Mouse (Mus musculus) thymus, postnatal 36 days (tissue): Measurements from ENCODE around the gene Cd151.
A peak's percentile ranks its signal among the peaks of the same experiment; 100 is the strongest.
"Not testable (repeated sequence)": the region's sequence is repeated elsewhere in the genome, so short reads cannot be mapped to it uniquely, and the experiment has no call there.

Experiments used
- DNase-seq, 2 experiments: peaks; one replicate each; pipeline ENCODE4 v3.0.0; 2022; ENCODE audit warnings: mixed read lengths in 2 of 2

The Cd151 gene

DNA sequence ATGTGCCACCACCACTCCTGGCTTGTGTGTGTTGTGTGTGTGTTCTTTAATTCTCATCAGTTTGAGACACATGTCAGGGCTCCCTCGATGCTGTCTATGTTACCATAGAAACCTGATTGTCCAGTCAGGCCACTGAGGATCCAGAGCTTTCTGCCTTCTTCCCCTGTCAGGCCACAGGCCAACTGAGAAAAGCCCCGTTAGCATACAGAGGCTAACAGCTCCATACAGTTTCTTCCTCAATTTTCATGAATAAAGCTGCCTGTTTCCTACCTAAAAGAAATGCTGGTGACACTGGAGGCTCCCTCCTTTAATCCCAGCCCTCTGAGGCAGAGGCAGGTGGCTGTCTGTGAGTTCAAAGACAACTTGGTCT, 30.7 kb upstream of the Cd151 start:
- no peak for DNase-seq

DNA sequence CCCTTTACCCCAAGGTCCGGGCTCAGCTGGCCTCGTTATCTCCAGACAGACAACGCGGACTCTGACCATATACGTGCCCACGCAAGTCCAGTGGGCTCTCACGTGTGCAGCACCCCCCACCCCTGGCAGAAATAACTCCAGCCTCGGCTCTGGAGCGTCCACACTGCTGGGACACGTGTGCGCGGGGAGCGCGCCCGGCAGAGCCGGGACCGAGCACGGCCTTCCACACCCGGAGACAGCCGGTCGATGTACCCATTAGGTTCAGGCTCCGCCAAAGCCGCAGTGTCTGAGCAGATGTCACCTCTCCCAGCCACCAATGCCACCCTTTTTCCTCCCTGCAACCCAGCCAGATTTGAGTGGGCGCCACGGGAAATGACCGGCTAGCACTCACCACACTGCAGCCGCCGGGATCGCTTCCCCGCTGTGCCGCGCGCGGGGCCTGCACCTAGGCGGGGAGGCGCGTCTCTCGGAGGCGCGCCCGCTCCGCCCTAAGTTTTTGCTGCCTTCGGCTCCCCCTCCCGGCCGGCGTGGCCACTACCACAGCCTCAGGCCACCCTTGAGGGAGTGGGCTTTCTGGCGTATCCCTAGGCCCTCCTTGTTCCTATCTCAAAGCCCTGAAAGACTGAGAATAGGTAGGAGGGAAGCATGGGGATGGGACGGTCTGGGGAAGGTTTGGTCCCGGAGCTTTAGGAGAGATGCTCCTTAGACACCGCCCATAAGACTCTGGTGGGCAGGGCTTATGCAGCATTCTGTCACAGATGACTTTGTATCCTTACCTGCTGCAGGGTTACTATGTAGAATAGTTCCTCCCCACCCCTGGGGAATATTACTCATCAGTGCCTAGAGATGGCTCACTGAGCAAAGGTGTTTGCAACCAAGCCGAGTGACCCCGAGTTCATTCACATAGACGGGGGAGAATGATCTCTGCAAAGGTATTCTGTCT, 29.7 kb upstream of the Cd151 start, which contains the start of gene Slc25a22:
Gene Slc25a22 (minus strand): TSS at position 715 of the 943 bp plus-strand sequence.
- peak; percentile 85 to 86 for DNase-seq

DNA sequence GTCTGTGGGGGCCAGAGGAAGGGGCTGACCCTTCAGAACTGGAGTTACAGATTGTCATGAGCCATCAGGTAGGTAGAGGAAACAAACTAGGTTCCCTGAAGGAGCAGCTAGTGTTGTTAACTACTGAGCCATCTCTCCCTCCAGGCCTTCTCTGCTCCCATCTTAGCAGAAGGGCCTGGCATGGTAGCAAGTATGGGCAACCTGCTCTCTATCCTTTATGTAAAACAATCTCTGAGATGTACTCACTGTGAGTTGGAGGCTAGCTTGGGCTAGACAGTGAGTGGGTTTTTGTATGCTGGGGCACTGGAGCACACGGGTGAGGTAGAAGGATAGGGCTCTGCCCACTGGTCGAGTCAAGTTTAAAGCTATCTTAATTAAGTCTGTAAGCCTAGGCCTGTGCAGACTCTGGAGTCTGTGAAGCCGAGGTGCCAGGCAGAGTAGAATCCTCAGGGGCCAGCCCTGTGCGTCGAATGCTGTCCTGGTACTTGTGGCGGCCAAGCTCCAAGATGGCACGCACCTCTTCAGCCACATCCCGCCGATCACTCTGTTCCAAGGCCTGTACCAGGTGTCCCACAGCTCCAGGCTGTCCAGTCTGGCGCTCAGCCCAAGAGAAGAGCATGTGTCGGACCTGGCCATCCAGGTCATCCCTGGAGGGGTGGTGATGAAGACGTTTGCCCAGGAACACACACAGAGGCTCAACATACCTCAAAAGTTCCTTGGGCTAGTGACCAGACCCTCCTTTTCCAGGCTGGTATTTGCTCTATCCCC, 28.8 kb upstream of the Cd151 start:
- no peak for DNase-seq

DNA sequence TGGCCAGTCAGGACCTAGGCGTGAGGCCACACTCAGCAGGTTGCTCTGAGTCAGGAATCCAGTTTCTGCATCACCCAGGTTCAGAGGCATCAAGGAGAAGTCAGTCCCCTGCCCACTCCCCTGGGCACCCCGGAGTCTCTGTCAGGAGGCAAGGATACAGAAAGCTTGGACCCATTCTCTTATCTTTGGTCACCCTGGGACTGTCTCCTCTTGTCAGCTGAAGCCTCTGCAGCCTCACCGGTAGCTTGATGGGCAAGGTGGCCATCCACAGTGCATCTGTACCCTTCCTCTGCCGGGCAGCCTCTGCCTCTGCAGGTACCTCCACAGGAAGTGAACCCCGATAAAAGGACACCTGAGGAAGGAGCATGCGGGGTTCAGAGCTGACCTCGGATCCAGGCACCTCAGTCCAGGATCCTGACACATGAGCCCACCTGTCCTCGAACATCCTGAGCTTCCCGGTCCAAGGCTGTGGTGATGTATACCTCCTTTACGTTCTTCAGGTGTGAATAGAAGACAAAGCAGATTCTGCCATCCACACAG, 28.0 kb upstream of the Cd151 start:
- no peak for DNase-seq

DNA sequence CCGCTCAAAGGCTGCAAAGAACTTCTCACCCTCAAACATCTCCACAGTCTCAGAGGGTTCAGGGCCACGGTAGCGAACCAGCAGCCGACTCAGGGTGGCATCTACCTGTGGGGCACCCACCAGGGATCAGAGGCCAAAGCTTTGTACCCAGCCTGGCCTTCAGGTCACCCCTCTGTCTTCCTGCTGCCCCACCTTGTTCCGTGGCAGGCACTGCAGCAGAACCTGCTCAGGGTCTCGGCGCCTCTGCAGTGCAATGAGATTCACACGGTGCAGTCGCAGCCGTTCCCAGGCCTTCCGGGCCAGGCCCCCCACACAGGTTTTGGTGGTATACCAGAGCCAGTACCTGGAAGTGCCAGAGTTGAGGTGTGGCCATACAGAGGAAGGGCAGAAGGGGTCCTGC, 27.4 kb upstream of the Cd151 start:
- peak in 1 of 2 experiments; percentile 16 for DNase-seq

DNA sequence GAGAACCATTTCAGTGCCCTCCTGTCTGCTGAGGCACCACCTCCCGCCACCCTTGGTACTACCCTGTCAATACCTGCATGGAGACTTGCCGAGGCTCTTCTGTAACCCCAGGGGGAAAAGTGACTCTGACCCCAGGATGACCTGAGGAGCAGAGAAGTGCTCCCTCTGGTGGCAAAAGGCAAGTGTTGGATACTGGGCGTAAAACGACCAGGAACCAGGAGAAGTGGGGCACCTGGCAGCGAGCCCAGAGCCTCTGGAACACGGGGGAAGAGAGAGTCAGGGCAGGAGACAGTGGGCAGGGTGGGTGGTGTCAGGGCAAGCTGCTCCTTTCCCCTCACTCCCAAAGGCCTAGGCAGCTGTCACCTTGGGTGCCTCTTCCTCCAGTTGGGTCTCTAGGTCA, 26.6 kb upstream of the Cd151 start:
- peak in 1 of 2 experiments; percentile 38 for DNase-seq

DNA sequence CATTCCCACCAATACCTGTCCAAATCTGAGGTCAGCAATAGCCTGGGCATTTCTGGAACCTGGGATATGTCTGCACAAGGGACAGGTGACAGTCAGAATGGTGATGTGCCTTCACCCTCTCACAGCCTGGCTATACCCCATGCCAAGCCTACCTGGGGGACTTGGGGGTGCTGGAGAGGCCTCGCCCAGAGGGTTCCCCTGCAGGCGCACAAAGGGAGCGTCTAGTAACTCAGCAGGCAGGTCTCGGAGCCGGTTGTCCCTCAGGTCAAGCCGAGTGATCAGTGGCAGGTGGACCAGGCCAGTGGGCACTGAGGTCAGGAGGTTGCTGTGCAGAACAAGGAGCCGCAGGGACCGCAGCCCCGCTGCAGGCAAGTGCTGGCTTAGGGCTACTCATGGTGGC, 25.7 kb upstream of the Cd151 start:
- DNase-seq = no peak

DNA sequence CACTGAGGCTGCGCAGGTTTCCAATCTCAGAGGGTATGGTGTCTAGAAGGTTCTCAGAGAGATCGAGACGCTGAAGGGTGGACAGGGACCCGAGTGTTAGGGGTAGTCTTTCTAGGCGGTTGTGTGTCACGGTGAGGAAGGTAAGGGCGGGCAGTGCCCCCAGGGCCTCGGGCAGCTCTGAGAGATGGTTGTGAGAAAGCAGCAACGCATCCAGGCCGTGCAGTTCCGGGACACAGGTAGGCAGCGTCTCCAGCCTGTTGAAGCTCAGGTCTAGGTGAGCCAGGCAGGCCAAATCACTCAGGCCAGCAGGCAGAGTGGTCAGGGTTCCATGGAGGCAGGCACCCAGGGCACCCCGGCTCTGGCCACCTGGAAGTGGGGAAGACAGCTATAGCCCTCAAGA, 25.0 kb upstream of the Cd151 start:
- DNase-seq = peak in 1 of 2 experiments; percentile 14

DNA sequence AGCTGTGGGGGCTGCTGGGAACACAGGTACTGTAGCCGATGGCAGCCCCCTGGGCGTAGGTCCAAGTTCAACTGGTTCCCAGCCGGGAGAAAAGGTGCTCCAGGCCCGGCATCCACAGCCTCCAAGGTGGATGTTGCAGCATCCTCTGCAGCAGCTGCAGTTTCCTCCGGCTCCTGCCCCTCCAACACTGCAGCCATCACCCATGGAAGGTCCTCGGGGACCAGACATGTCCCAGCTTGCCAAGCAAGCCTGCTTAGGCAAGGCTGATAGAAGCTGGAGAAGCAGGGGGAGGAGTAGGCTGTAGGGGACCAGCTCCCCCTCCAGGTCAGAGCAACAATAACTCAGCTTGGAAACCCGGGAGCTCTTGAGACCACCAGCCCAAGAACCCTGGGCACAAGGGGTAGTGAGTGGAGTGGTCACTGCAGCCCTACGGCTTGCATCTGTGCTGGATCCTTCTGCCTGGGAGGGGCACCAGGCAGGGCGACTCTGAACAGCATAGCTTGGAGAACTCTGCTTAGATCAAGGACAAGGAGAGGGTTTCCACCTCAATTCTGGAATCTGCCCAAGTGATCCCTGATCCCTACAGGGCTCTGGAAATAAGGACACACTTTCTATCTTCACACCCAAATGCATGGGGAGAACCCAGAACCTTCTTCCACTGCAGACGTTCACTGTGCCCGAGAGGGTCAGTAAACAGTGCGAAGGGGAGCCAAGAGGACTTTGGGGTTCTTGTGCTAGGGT, 23.9 kb upstream of the Cd151 start:
- peak; percentile 43 to 55 for DNase-seq

DNA sequence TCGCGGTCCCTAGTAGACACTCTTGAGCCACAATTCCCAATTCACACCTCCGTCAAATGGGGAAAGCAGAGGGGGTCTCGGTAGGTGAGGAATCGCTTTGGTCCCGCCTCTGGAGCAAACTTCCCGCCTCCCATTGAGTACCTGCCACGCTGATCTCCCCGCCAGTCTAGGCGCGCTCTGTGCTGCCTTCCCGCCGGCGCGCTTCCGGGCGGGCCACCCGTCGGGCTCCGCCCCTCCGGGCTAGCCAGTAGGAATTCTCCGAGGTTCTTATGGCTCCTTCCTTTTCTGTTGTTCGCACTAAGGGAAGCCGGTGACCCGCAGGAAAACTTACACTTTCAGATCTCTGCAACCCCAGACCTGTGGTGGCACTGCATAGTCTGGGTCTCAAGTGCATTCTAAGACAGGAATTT, 23.4 kb upstream of the Cd151 start, which contains the start of gene Pidd1:
Gene Pidd1 (minus strand): TSS at position 198 of the 410 bp plus-strand sequence.
- peak; percentile 58 to 73 for DNase-seq

DNA sequence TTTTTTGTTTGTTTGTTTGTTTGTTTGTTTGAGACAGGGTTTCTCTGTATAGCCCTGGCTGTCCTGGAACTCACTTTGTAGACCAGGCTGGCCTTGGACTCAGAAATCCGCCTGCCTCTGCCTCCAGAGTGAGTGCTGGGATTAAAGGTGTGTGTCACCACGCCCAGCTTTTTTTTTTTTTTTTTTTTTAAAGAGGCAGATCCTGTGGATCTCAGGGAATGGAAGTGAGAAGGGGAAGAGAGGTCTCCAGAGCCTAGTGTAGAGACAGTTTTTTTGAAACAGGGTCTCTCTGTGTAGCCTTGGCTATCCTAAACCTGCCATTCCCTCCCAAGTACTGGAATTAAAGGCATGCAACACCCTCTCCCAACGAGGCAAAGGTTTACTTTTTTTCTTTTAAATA, 20.8 kb upstream of the Cd151 start:
- DNase-seq = not testable (repeated sequence)

DNA sequence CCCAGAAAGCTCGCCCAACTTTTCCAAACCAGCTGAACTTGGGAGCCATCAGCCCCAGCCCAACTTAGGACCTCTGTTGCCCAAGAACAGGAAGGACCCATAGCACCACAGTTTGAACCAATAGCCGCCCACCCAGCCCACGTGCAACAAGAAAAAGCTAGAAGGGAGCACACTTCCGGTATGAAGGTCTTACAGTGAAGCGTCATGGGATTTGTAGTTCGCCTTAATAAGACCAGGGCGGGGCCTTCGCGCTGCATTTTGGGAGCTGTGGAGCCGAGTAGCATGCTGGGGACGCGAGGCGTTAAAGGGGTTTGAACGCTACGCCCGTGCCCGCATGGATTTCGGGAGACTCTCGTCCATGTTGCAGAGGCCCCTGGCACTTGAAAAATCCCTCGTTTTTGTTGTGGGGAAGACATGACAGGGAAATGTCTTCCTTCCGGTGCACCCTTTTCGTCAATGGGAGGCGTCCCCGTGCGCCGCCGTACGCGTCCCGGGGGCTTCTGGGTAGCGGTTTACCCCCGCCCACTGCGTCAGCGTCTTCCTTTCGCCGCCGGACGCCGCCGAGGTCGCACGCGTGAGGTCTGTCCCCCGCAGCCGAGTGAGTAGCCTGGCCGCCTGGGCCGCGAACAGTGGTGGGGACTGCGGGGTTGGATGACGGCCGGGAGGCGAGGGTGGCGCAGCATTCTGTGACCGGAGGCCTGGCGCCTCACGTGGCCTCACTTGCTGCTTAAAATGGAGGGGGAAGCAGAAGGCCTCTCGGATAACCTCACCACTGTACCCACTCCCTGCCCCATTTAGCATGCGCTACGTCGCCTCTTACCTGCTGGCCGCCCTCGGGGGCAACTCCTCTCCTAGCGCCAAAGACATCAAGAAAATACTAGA, 19.8 kb upstream of the Cd151 start, which contains the start of gene Rplp2:
Gene Rplp2 (plus strand): TSS at position 261 of the 882 bp plus-strand sequence.
- DNase-seq = peak; percentile 93

DNA sequence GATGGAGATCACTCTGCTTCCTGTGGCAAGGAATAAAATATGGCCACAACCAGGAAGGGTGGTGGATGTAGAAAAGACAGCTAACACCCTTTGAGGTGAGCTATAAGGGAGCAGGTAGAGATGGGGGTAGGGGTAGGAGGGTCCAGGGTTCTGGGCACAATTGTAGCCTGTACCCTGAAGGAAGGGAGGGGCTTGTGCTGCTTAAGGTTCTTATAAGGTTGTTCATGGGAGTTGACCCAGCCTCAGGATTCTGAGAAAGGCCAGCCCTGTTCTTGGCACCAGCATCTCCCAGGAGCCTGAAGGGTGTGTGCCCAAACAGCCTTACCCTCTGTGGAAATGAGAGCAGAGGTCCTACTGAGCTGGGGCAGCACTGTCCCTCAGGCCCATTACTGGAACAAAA, 15.3 kb upstream of the Cd151 start:
- no peak for DNase-seq

DNA sequence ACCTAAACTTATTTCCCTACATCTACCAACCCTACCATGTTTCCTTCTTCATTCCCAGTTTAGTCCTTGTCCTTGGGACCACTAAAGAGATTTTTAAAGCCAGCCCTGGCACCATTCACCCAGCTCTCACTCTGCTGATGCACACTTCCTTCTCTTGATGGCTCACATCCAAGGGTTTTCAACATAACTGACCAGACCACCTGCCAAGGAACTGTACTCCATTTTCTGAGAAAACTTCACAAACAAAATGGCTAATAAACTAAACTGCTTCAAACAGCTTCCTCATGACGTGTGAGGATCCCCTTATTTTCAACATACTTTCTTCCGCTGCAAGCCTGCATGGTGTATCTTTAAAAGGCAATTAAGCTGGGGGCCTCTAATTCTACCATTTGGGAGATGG, 13.6 kb upstream of the Cd151 start:
- DNase-seq = no peak

DNA sequence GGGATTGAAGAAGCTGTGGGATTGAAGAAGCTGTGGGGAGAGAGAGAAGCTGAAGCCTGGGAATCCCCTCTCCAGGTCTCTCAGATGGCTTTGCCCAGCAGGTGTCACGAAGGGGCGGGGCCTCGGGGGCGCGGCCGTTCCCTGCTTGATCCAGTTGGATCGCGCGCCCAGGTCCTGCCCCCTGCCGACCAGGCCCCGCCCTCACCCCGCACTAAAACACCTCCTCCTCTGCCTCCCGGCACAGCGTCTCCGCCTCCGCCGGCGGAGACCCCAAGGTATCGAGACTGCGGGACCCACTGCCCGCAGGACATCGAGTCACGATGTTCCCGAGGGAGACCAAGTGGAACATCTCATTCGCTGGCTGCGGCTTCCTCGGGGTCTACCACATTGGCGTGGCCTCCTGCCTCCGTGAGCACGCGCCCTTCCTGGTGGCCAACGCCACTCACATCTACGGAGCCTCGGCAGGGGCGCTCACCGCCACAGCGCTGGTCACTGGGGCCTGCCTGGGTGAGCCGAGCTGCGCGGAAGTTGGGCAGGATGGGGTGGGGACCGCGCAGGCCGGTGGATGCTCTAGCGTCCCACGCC, 12.1 kb upstream of the Cd151 start, which contains the start of gene Pnpla2:
Gene Pnpla2 (plus strand): TSS at position 232 of the 585 bp plus-strand sequence.
- DNase-seq = peak; percentile 95 to 96

DNA sequence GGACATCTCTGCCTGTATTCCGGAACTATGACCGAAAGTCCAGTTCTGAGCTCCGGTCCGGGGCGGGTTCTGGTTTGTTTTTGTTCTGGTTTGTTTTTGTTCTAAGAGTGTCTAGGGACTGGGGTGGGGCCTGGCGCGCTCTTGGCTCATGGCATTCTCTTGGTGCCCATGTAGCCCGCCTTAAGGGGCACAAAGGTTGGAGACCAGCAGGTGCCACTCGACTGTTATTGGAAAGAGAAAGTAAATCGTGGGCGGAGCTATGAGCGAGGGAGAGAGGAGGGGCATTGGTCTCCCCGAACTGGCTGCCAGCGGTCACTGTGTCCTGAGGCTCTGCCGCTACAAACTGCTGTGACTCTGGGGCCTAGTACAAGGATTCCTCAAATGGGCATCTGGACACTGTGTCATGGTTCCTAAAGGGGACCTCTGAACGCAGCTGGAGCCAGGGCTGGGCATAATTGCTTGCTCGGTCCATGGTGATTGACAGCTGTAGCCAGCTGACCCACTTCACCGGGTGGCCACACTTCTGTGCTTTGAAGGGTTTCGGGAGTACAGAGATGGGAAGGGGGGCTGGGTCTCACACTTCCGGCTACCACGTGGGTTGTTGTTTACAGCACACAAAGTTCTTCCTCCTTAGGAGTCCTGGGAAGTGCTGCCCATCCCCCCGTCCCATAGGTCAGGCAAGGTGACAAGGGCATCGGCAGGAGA, 11.4 kb upstream of the Cd151 start:
- DNase-seq = peak; percentile 43 to 55

DNA sequence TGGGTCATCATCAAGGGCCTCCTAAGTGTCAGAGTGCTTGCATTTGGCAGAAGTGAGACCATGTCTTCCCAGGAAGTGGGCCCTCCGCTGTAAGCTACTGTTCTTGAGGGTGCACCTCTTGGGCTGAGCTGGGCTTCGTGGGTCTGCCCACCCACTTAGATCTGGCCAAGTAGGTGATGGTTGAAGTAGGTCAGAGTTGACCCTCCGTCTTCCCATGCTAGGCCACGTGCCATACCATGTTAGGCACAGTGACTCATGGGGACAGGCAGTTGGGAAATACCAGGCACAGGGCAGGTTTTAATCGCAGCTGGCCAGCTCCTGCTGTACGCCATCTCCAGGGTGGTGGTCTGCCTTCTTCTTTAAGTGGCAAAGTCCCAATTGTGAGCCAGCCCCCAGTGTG, 10.5 kb upstream of the Cd151 start:
- DNase-seq = no peak

DNA sequence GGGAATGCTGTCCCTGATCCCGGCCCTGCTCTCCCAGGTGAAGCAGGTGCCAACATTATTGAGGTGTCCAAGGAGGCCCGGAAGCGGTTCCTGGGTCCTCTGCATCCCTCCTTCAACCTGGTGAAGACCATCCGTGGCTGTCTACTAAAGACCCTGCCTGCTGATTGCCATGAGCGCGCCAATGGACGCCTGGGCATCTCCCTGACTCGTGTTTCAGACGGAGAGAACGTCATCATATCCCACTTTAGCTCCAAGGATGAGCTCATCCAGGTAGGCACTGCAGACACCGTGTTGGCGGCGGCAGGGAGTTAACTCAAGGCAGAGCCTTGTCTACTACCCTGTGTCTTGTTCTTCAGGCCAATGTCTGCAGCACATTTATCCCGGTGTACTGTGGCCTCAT, 10.0 kb upstream of the Cd151 start:
- DNase-seq = no peak

DNA sequence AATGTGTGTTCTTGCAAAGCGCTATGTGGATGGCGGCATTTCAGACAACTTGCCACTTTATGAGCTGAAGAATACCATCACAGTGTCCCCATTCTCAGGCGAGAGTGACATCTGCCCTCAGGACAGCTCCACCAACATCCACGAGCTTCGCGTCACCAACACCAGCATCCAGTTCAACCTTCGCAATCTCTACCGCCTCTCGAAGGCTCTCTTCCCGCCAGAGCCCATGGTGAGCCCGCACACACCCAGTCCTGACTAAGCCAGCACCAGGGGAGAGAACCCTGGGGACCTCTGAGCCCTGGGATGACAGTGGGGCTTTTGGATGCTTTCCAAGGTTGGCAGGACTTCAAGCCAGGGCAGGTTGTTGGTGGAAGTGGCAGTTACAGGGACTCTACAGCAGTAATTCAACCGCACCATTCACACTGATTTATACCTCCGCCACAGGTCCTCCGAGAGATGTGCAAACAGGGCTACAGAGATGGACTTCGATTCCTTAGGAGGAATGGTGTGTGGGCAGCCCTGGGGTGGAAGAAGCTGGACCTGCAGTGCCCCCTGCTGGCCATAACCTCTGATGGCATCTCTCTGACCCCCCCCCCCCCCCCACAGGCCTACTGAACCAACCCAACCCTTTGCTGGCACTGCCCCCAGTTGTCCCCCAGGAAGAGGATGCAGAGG, 9.1 kb upstream of the Cd151 start:
- peak; percentile 51 to 58 for DNase-seq

DNA sequence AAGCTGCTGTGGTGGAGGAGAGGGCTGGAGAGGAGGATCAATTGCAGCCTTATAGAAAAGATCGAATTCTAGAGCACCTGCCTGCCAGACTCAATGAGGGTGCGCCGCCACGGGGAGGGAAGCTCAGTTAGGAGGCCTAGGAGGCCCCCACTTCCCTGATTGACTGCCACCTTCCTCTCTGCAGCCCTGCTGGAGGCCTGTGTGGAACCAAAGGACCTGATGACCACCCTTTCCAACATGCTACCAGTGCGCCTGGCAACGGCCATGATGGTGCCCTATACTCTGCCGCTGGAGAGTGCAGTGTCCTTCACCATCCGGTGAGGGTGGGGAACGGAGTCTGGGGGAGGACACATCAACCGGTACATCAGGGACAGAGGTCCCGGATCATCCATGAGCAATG, 8.5 kb upstream of the Cd151 start:
- DNase-seq = peak in 1 of 2 experiments; percentile 26
